Mouse (Mus musculus): ENCODE measurements around the gene Hirip3.

- no peak for TF ChIP-seq CTCF (IDR thresholded peaks at IDR 0.05)
- no peak for TF ChIP-seq EP300 (IDR thresholded peaks at IDR 0.05)
Measured at GRCm38 (mm10) chr7:126898102-126898990, 36.6 kb downstream of the Hirip3 start.
